Mouse (Mus musculus) gastrocnemius, postnatal 14 days (tissue): ENCODE data around the gene Znfx1. TPM values are rescaled to one million over a fixed set of nuclear protein-coding genes. Genes with fewer than 3 reads are reported as not detected.
A peak's percentile ranks its signal among the peaks of the same experiment; 100 is the strongest.

ENCODE experiments used
- DNase-seq: peaks from one replicate; pipeline ENCODE4 v3.0.0; 2021; ENCODE audit warnings: mixed read lengths
- intact Hi-C: fragments of 180-260 bp; cut with DNase I; formaldehyde crosslinking; loops from one replicate; pipeline ENCODE4 v1.15.1; 2025; ENCODE audit warnings: low total_unique reads
- long read RNA-seq, 2 experiments: library from polyadenylated mRNA; stranded (forward); transcript quantifications; one replicate each; pipeline ENCODE4 v2.0.0; 2021
- total RNA-seq, 2 experiments: library from RNA; stranded (reverse); gene quantifications; 2 replicates each; pipeline ENCODE4 v1.2.3; 2021

The Znfx1 gene
- 10 to 100 TPM; 14.5 to 14.8 TPM for total RNA-seq
- long read RNA-seq, experiment 1, partial matches to known transcripts = 4 of 5 reads
- long read RNA-seq, experiment 1, other reads (novel, unspliced or antisense) = 1 of 5 reads
- long read RNA-seq, experiment 2, full-length matches to known transcripts = 1 of 8 reads
- long read RNA-seq, experiment 2, partial matches to known transcripts = 3 of 8 reads
- long read RNA-seq, experiment 2, other reads (novel, unspliced or antisense) = 4 of 8 reads

DNA sequence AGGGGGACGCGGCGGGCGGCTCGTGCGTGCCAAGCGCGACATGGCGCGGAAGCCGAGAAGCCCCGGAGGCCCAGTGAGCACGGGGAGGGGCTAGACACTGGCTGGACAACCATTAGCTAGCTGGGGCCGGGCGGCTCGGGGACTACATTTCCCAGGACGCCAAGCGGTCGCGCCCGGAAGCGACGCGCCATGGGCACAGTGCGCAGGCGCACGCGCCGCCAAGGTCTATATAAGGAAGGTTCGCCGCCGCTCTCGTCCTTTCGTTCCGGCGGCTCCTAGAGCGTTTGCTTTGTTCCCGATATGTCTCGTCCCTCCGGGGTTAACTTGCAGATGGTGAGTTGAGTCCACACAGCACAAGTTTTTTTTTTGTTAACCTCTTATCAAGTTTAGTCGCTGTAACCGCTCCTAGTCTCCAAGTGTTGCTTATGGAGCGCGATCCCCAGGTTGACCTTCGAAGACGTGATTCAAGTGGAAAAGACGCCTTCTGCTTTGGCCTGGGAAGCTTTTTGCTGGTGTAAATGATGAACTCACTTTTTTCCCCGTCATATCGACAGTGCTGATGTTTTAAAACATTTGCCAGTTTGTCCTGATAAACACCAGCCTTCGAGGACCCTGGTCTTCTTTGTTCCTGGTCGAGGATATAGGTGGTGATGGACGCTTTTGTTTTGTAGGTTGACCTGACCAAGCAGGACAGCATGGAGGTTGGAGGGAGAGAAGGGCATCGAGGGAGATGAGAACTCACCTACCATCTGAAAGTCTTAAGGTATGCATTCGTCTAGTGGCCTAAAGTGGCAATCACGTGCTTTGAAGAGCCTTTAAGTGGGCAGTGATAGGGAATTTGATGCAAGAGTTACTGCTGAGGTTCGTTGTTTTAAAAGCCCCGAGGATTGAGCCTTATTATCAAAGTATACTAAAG is at the start of gene Znfx1:
Gene Znfx1, minus strand, starts transcription at position 51 of the 916 bp plus-strand sequence.
- intact Hi-C loops = no loop called here
- DNase-seq = peak; percentile 95

- intact Hi-C loops = loop anchor here (5.0 kb wide), 1 partner anchor 80 kb away; the partner anchor contains the start of gene Kcnb1
These were observed 49.4 kb upstream of the Znfx1 start for GRCm38 (mm10) chr2:167112259-167112658.

GRCm38 (mm10) chr2:167109506-167109905 is 46.7 kb upstream of the Znfx1 start:
- intact Hi-C loops = no loop called here
- DNase-seq = no peak

More at GRCm38 (mm10) chr2:167112259-167112658, 49.4 kb upstream of the Znfx1 start:
- DNase-seq = no peak

GRCm38 (mm10) chr2:167103546-167103945 is 40.7 kb upstream of the Znfx1 start:
- intact Hi-C loops = no loop called here
- DNase-seq = no peak

DNA sequence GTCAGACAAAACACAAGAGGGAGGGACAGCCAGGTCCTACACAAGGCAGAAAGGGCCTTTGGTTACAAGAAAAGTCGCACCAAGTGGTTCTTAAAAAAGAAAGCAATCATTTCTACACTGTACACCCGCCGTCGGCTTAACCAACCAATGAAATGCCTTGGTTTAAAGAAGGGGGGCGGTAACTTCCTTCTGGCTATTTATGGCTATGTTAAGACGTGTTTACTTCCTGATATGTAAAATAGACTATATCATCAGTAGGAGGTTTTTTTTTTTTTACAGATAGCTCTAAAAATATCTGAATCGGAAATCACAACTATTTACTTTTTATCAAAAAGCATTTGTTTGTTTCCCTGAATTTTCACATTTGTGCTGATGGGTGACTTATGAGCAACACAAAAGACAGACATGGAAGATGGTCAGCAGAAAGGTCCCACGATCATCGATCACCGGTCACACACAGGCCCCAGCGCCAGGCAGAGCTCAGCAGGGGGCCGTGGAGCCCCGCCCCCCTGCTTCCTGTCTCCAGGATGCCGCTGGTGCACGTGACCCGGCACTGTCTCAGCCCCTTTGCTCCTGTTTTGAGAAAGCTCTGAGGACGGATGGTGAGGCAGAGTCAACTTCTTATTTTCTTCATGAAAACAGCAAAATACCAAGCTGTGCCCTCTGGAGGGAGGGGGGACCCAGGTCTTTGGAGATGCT is 39.1 kb upstream of the Znfx1 start:
- intact Hi-C loops = no loop called here
- DNase-seq = no peak

DNA sequence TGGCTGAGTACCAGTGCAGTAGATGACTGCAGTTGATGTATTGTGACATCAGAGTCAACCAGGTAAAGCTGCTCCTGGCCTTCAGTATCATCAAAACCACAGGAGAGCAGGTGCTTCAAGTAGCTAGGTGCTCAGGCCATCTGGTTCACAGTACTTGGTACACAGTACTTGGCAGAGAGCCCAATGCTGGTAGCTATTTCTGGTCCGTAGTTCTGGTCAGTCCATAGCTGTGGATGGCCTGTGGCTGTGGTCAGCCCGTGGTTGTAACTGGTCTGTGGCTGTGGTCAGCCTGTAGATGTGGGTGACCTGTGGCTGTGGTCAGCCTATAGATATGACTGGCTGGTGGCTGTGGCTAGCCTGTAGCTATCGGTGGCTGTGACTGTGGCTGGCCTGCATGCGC is 31.9 kb upstream of the Znfx1 start:
- no peak for DNase-seq
- intact Hi-C loops = no loop called here

- DNase-seq = no peak
- intact Hi-C loops = no loop called here
These were observed 30.5 kb upstream of the Znfx1 start for GRCm38 (mm10) chr2:167093171-167093900.

DNA sequence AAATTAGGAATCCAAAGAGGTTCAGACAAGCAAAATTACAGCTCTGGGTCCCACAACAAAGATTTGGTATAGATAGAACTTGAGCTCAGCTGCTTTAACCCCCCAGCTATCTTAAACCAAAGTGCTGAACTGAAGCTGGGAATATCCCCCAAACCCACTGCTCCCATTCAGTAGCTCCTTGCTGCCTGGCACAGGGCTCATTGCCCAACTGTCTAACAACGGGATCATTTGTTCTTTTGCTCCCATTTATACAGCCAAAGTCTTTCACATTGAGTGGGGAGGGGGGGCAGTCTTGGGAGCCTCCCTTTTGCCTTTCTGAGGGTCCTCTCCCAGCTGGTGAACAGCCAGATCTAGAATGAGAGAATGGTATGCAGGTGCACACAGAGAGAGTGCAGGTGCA is 27.5 kb upstream of the Znfx1 start:
- no peak for DNase-seq
- intact Hi-C loops = no loop called here

DNA sequence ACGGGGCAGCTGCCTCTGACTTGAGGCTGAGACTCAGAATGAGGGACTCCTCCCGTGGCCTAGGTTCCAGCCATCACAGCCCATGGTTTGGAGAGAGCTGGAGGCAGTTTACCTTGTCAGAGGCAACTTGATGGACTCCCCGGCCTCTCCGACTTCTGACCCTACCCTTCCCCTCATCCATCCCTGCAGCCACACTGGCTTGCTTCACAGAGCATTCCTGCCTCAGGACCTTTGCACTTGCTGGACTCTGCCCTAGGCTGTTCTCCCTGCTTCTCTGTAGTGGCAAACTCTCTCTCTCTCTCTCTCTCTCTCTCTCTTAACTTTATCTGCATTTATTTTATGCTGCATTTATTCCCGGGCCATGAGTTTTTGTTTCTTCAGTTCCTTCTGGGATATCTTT is 24.0 kb upstream of the Znfx1 start:
- intact Hi-C loops = no loop called here
- DNase-seq = no peak

DNA sequence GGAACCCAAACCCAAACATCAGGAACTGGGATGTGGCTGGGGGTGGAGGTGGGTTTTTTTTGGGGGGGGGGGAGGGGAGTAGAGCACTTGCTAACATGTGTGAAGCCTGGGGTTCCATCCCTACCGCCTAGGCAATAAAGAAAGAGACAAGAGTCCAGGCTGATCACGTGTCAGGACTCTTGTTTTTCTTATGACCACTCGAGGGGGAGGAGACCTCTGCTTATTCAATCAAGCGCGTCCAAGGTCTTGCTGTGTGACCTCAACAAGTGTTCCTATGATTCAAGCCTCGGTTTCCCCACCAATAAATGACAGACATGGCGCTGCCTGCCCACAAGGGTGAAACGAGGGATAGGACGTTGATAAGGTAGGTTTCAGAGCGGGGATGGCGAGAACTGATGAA is 23.3 kb upstream of the Znfx1 start:
- intact Hi-C loops = no loop called here
- DNase-seq = no peak

- no peak for DNase-seq
- intact Hi-C loops = no loop called here
These were observed 18.8 kb upstream of the Znfx1 start for GRCm38 (mm10) chr2:167081639-167082038.

- no peak for DNase-seq
- intact Hi-C loops = no loop called here
These were observed 18.3 kb upstream of the Znfx1 start for GRCm38 (mm10) chr2:167081135-167081534.

- intact Hi-C loops = no loop called here
- DNase-seq = no peak
These were observed 17.6 kb upstream of the Znfx1 start for GRCm38 (mm10) chr2:167080387-167080786.

DNA sequence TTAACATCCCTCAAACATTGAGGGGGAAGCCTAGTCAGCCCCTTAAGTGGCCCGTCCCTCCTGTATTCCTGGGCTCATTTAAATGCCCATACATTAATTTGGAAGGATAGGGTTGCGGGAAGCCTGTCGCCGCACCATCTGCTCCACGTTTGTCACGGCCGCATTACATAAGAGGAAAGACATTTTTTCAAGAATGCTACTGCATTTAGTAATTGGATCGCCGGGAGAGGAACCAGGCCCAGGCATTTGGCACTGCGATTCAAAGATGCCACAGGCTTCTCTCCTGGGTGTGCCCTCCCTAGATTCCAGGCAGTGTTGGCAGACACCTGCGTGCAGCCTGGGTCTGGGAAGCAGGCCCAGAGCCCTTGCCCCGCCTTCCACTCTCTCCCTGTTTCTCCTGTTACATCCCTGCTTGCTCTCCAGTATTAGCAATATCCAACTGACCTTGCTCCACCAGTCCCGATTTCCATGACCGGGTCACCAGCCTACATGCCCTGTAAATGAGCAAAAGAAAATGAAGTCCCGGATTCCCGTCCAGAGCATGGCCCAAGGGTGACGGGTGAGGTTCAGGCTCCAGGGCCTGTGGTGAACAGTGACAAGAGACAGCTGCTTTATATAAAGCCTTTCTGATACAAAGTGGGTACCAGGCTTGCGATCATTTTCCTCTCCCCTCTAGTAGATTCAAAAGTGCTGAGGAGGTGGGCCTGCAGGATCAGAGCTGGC is 16.9 kb upstream of the Znfx1 start:
- peak; percentile 83 for DNase-seq
- intact Hi-C loops = no loop called here

DNA sequence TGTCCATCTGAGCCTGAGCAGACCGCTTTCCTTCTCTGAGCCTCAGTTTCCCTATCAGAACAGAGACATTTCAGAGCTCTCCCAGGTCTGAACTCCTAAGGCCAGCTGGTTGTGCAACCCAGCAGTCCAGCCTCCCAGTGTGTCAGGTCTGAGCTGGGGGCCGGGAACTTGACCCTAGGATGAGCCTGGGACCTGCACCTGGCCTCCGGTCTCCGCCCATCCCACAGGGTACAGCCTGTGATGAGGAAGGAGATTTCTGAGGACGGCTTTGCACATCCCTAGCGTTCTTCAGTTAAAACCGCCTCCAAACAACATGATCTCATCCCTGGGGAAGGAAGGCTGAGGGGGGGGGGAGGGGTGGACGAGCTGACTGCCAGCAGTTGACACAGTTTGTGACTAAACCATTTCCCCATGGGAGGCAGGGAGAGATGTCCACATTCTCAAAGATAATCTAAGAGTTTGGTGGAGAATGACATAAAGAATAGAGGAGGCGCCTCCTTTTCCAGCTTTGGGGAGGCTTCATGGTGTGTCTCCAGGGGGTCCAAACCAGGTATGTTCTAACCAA is 16.2 kb upstream of the Znfx1 start:
- peak; percentile 26 for DNase-seq
- intact Hi-C loops = no loop called here

DNA sequence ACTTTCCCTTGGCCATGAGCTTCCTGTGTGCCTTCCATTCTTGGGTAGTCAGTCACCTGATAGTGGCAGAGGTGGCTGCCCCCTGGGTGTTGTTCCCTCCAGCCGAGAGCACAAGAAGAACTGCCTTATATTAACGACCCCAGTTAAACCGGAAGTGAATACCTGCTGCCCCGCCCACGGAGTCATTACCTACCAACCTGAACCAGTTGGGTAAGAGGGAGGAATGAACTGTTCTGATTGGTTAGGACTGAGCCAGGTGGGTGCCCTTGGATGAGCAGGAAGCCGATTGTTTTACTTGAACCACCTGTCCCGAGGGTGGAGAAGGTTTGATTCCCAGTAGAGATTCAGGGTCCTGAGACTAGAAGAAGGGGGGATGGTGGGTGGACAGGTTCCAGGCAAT is 15.7 kb upstream of the Znfx1 start:
- intact Hi-C loops = no loop called here
- DNase-seq = no peak

- DNase-seq = peak; percentile 56
- intact Hi-C loops = no loop called here
These were observed 14.6 kb upstream of the Znfx1 start for GRCm38 (mm10) chr2:167077199-167077962.

- no peak for DNase-seq
- intact Hi-C loops = no loop called here
These were observed 13.9 kb upstream of the Znfx1 start for GRCm38 (mm10) chr2:167076759-167077158.
